Mouse (Mus musculus) neural tube, embryonic 12.5 days (tissue): ENCODE measurements at regions not wholly inside any gene's neighbourhood (a gene's known extent, or its start where the extent isn't known, plus 50 kb on each side); places are given as distances from the start of the nearest gene placed in this dataset.

Source experiments
- ATAC-seq: fragments of 200-750 bp; cut with Nextera tagmentation; 2 replicates; pipeline ENCODE4 v1.8.0; 2017; ENCODE audit warnings: low read depth, mild to moderate bottlenecking, moderate TSS enrichment, moderate library complexity; ENCODE audit not compliant: low FRiP score
- H3K27ac ChIP-seq: fragments of 300-500 bp; sonication (generic); 2 replicates; pipeline ENCODE4 v1.5.1; 2016
- H3K27me3 ChIP-seq: fragments of 300-500 bp; sonication (generic); replicated peaks from 2 replicates; pipeline ENCODE4 v1.6.1; 2016; ENCODE audit warnings: mild to moderate bottlenecking
- H3K36me3 ChIP-seq: fragments of 300-500 bp; sonication (generic); 2 replicates; pipeline ENCODE4 v1.6.1; 2016; ENCODE audit warnings: mild to moderate bottlenecking
- H3K4me1 ChIP-seq: fragments of 300-500 bp; sonication (generic); 2 replicates; pipeline ENCODE4 v1.6.1; 2016
- H3K4me2 ChIP-seq: fragments of 300-500 bp; sonication (generic); replicated peaks from 2 replicates; pipeline ENCODE4 v1.6.1; 2016; ENCODE audit warnings: mild to moderate bottlenecking
- H3K4me3 ChIP-seq: fragments of 300-500 bp; sonication (generic); 2 replicates; pipeline ENCODE4 v1.5.1; 2016
- H3K9ac ChIP-seq: fragments of 300-500 bp; sonication (generic); 2 replicates; pipeline ENCODE4 v1.6.1; 2016; ENCODE audit warnings: mild to moderate bottlenecking
- H3K9me3 ChIP-seq: fragments of 300-500 bp; sonication (generic); 2 replicates; pipeline ENCODE4 v1.6.1; 2016; ENCODE audit warnings: mild to moderate bottlenecking
- WGBS: fragments of 180-500 bp; shearing (Covaris S2); methylation state at CpG from one replicate; pipeline ENCODE4 v1.1.7; 2016; 5-methylcytosine and 5-hydroxymethylcytosine counted together

- 84% methylated on average over 1 of the region's 1 CpGs for WGBS
- no peak overlapping the region for H3K4me3 ChIP-seq
- no peak for ATAC-seq
- H3K36me3 ChIP-seq = no peaks in the 10 kb centered on the region
- H3K27ac ChIP-seq = no peak overlapping the region
- no peak overlapping the region for H3K9ac ChIP-seq
- no peaks in the 10 kb centered on the region for H3K9me3 ChIP-seq
- peaks cover 3% of the 10 kb centered on the region; the same call in 1 of the 2 replicates for H3K4me1 ChIP-seq
- H3K27me3 ChIP-seq = no peaks in the 10 kb centered on the region
- no peak overlapping the region for H3K4me2 ChIP-seq
Observed at GRCm38 (mm10) chr2:55817273-55817672, 381.5 kb downstream of the Kcnj3 start.

DNA sequence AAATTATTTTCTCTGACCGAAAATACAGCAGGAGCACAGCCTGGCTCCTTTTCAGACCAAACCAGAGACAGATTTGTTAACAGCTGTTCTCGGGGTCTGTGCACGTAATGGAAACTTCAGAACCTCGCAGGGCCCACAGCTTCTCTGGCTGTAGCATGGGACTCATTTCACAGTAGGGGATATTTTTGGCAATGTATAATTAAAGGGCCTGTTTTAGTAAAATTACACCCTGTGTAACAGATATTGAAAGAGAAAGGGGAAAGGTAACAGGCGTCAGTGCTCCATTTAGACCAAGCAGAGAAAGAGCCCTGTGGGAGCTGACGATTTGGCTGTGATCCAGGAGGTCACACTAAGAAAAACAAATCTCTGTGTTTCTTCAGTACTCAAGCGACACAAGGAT lies 382.4 kb downstream of the Kcnj3 start:
- Histone ChIP-seq H3K27me3 (no peaks in the 10 kb centered on the region), H3K4me2 (peak overlapping the region; percentile 33; the same call in 1 of the 2 replicates), H3K9ac (no peak overlapping the region), H3K9me3 (no peaks in the 10 kb centered on the region), H3K36me3 (no peaks in the 10 kb centered on the region), H3K4me1 (peaks cover 3% of the 10 kb centered on the region; the same call in 1 of the 2 replicates), H3K27ac (no peak overlapping the region), H3K4me3 (no peak overlapping the region)
- peak; percentile 81 for ATAC-seq
- 23% methylated on average over 7 of the region's 7 CpGs for WGBS

DNA sequence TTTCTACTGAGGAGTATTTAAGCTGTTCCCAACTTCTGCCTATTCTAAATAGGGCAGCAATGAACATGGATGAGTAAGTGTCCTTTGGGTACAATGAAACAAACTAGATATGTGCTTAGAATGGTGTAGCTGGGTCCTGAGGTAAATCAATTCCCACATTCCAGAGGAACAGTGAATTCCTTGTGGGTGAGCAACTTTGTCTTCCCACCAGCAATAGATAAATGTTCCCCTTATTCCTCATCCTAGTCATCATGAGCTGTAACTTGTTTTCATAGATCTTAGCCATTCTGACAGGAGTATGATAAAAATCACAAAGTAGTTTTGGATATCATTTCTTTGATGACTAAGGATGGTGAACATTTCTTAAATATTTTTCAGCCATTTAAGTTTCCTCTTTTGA lies 387.0 kb downstream of the Kcnj3 start:
- H3K27me3 ChIP-seq = no peaks in the 10 kb centered on the region
- no peaks in the 10 kb centered on the region for H3K9me3 ChIP-seq
- H3K9ac ChIP-seq = no peak overlapping the region
- H3K4me1 ChIP-seq = peaks cover 3% of the 10 kb centered on the region; the same call in 1 of the 2 replicates
- H3K4me3 ChIP-seq = no peak overlapping the region
- H3K36me3 ChIP-seq = no peaks in the 10 kb centered on the region
- H3K4me2 ChIP-seq = no peak overlapping the region
- H3K27ac ChIP-seq = no peak overlapping the region
- no peak for ATAC-seq

DNA sequence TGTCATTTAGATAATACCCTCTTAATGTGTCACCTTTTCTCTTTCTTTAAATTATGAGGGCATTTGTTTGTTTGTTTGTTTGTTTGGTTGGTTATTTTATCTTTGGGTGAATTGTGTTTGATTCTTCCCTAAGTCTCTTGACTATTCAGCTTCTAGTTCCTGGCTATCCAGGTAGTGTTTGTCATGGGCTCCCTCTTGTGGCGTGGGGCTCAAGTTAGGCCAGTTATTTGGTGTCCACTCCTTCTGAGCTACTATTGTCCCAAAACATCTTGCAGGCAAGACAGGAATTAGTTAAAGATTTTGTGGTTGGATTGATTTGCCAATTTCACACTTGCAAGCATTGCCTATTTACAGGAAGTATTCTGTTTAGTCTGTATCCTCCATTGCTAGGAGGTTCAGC lies 405.8 kb downstream of the Kcnj3 start:
- no peak overlapping the region for H3K4me2 ChIP-seq
- no peaks in the 10 kb centered on the region for H3K4me1 ChIP-seq
- no peaks in the 10 kb centered on the region for H3K27me3 ChIP-seq
- H3K9me3 ChIP-seq = no peaks in the 10 kb centered on the region
- WGBS = 47% methylated on average over 1 of the region's 1 CpGs
- no peak overlapping the region for H3K9ac ChIP-seq
- no peak overlapping the region for H3K4me3 ChIP-seq
- ATAC-seq = no peak
- no peak overlapping the region for H3K27ac ChIP-seq
- no peaks in the 10 kb centered on the region for H3K36me3 ChIP-seq

- Histone ChIP-seq H3K9ac (no peak overlapping the region), H3K4me2 (no peak overlapping the region), H3K27me3 (no peaks in the 10 kb centered on the region), H3K4me3 (no peak overlapping the region), H3K9me3 (no peaks in the 10 kb centered on the region), H3K27ac (no peak overlapping the region), H3K4me1 (no peaks in the 10 kb centered on the region), H3K36me3 (no peaks in the 10 kb centered on the region)
- WGBS = 70% methylated on average over 3 of the region's 3 CpGs
- no peak for ATAC-seq
Observed at GRCm38 (mm10) chr2:55846832-55847382, 411.1 kb downstream of the Kcnj3 start.

- H3K27ac ChIP-seq = no peak overlapping the region
- H3K4me1 ChIP-seq = no peaks in the 10 kb centered on the region
- H3K27me3 ChIP-seq = no peaks in the 10 kb centered on the region
- no peak overlapping the region for H3K4me2 ChIP-seq
- no peak for ATAC-seq
- no peaks in the 10 kb centered on the region for H3K36me3 ChIP-seq
- no peak overlapping the region for H3K9ac ChIP-seq
- no peaks in the 10 kb centered on the region for H3K9me3 ChIP-seq
- H3K4me3 ChIP-seq = no peak overlapping the region
- 49% methylated on average over 1 of the region's 1 CpGs for WGBS
Observed at GRCm38 (mm10) chr2:55862479-55862878, 426.7 kb downstream of the Kcnj3 start.

DNA sequence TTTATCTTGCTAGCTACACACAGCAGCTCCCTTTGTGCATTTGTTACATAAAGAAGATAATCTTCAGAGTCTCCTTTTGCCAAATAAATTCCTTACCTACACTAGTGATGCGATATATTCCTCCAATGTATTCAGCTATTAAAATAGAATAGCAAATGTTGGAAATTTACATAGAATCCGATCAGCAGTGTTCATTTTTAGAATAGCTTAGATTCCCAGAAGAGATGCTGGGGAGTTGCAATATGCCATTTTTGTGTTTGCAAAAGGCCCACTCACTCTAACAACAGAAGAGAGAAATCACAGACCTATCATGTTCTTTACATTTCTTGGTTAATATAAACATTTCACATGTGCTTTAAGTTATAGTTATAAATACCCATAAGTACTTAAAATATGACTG lies 454.2 kb downstream of the Kcnj3 start:
- Histone ChIP-seq H3K9ac (no peak overlapping the region), H3K9me3 (no peaks in the 10 kb centered on the region), H3K27me3 (no peaks in the 10 kb centered on the region), H3K4me2 (no peak overlapping the region), H3K27ac (no peak overlapping the region), H3K4me3 (no peak overlapping the region), H3K4me1 (no peaks in the 10 kb centered on the region), H3K36me3 (no peaks in the 10 kb centered on the region)
- ATAC-seq = no peak
- 88% methylated on average over 2 of the region's 2 CpGs for WGBS

DNA sequence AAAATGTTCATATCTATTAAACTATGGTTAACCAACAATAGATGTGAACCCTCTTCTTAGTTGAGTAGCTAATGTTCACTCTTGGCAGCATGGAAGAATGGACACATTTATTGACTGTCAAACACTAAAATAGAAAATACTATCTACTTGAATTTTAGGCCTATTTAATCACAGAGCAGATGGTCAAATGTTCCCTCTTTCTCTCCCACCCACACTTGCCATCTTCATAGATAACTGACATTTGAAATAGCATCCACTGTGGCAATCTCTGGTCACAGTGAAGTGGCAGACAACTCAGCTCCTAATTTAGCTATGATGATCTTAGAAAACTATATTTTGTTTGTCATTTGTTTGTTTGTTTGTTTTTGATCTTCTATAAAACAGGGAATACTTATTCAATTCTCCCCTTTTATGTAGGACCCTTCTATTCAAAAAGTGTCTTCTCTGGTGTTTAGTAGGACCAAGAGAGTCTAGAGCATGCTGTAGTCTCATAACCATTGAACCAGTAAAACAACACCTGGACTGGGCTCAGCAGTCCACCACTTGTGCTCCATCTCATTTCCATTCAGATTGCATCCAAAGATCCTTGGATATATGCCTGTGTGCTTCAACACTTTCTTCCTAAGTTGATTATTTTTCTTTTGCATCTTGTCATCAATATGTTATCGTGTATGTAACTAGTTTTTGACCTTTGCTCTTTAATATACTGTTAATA lies 457.2 kb downstream of the Kcnj3 start:
- 69% methylated on average over 1 of the region's 1 CpGs for WGBS
- no peaks in the 10 kb centered on the region for H3K4me1 ChIP-seq
- no peaks in the 10 kb centered on the region for H3K36me3 ChIP-seq
- no peak overlapping the region for H3K27ac ChIP-seq
- H3K27me3 ChIP-seq = no peaks in the 10 kb centered on the region
- H3K9me3 ChIP-seq = no peaks in the 10 kb centered on the region
- H3K9ac ChIP-seq = no peak overlapping the region
- no peak overlapping the region for H3K4me3 ChIP-seq
- H3K4me2 ChIP-seq = no peak overlapping the region
- ATAC-seq = no peak

- H3K4me1 ChIP-seq = no peaks in the 10 kb centered on the region
- H3K27ac ChIP-seq = no peak overlapping the region
- no peaks in the 10 kb centered on the region for H3K9me3 ChIP-seq
- H3K4me3 ChIP-seq = no peak overlapping the region
- peak; percentile 50; the same call in 1 of the 2 replicates for ATAC-seq
- H3K27me3 ChIP-seq = no peaks in the 10 kb centered on the region
- no peak overlapping the region for H3K9ac ChIP-seq
- 81% methylated on average over 1 of the region's 1 CpGs for WGBS
- H3K4me2 ChIP-seq = no peak overlapping the region
- no peaks in the 10 kb centered on the region for H3K36me3 ChIP-seq
Observed at GRCm38 (mm10) chr2:55920294-55920693, 484.5 kb downstream of the Kcnj3 start.
